Mouse (Mus musculus): ENCODE results near the gene Col9a3. TPM values are rescaled to one million over a fixed set of nuclear protein-coding genes. Genes with fewer than 3 reads are reported as not detected.

The Col9a3 gene
- 1.9 and 2.3 TPM in 2 replicates for polyA plus RNA-seq (2012; rRNA removed)

- WGBS: 68% methylated on average over 4 of the region's 4 CpGs
- H3K36me3 ChIP-seq (ENCODE audit: control insufficient read depth, insufficient read depth, low read length): peaks cover 31% of the 10 kb centered on the region
- H3K27me3 ChIP-seq (ENCODE audit: control insufficient read depth, insufficient read depth, low read length): no peaks in the 10 kb centered on the region
- no peak within 1 kb of the TSS for H3K4me3 ChIP-seq (ENCODE audit: extremely low read depth, insufficient read depth, insufficient read length)
- H3K4me1 ChIP-seq (ENCODE audit: control insufficient read depth, insufficient read depth, insufficient read length): no peaks in the 10 kb centered on the region
- TF ChIP-seq POLR2A (IDR thresholded peaks at IDR 0.05; ENCODE audit: low read depth, low read length): no peak
- no peak for TF ChIP-seq CTCF (IDR thresholded peaks at IDR 0.05; ENCODE audit: extremely low read depth, insufficient read depth, insufficient read length, insufficient replicate concordance)
- no peak within 1 kb of the TSS for H3K27ac ChIP-seq (ENCODE audit: insufficient read depth, low read length)
- no peak for DNase-seq (ENCODE audit: low read depth in 1 of 2, low spot score in 2 of 2)
Measured at GRCm38 (mm10) chr2:180597490-180597889, at the start of gene Col9a3. Col9a3 (plus strand) TSS chr2:180597790.

GRCm38 (mm10) chr2:180552340-180552739 is 45.2 kb upstream of the Col9a3 start:
- H3K4me1 ChIP-seq (ENCODE audit: control insufficient read depth, insufficient read depth, insufficient read length): no peaks in the 10 kb centered on the region
- TF ChIP-seq CTCF (IDR thresholded peaks at IDR 0.05; ENCODE audit: extremely low read depth, insufficient read depth, insufficient read length, insufficient replicate concordance) (no peak), POLR2A (IDR thresholded peaks at IDR 0.05; ENCODE audit: low read depth, low read length) (no peak)
- no peak overlapping the region for H3K27ac ChIP-seq (ENCODE audit: insufficient read depth, low read length)
- whole genome bisulfite sequencing: 85% methylated on average over 3 of the region's 3 CpGs
- no peak overlapping the region for H3K4me3 ChIP-seq (ENCODE audit: extremely low read depth, insufficient read depth, insufficient read length)
- H3K36me3 ChIP-seq (ENCODE audit: control insufficient read depth, insufficient read depth, low read length): no peaks in the 10 kb centered on the region
- no peaks in the 10 kb centered on the region for H3K27me3 ChIP-seq (ENCODE audit: control insufficient read depth, insufficient read depth, low read length)
- no peak for DNase-seq (ENCODE audit: low read depth in 1 of 2, low spot score in 2 of 2)

DNA sequence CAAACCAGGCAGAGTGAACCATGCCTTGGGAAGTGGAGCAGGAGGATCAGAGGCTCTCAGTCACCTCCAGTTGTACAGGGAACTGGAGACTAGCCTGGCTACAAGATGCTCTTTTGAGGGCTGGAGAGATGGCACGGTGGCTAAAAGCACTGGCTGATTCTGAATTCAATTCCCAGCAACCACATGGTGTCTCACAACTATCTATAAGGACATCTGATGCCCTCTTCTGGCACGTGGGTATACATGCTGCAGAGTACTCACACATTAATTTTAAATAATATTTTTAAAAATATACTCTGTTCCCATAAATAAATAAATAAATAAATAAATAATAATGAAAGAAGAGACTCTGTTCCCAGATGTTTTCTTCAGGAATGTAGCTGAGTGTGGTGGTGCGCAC is 42.4 kb upstream of the Col9a3 start:
- TF ChIP-seq POLR2A (IDR thresholded peaks at IDR 0.05; ENCODE audit: low read depth, low read length): no peak
- TF ChIP-seq CTCF (IDR thresholded peaks at IDR 0.05; ENCODE audit: extremely low read depth, insufficient read depth, insufficient read length, insufficient replicate concordance): no peak
- Histone ChIP-seq H3K36me3 (ENCODE audit: control insufficient read depth, insufficient read depth, low read length) (no peaks in the 10 kb centered on the region), H3K27ac (ENCODE audit: insufficient read depth, low read length) (no peak overlapping the region), H3K4me1 (ENCODE audit: control insufficient read depth, insufficient read depth, insufficient read length) (no peaks in the 10 kb centered on the region), H3K4me3 (ENCODE audit: extremely low read depth, insufficient read depth, insufficient read length) (no peak overlapping the region), H3K27me3 (ENCODE audit: control insufficient read depth, insufficient read depth, low read length) (no peaks in the 10 kb centered on the region)
- 49% methylated on average over 3 of the region's 3 CpGs for WGBS
- no peak for DNase-seq (ENCODE audit: low read depth in 1 of 2, low spot score in 2 of 2)

GRCm38 (mm10) chr2:180556470-180556869 is 41.1 kb upstream of the Col9a3 start:
- H3K27me3 ChIP-seq (ENCODE audit: control insufficient read depth, insufficient read depth, low read length): no peaks in the 10 kb centered on the region
- H3K4me1 ChIP-seq (ENCODE audit: control insufficient read depth, insufficient read depth, insufficient read length): no peaks in the 10 kb centered on the region
- no peaks in the 10 kb centered on the region for H3K36me3 ChIP-seq (ENCODE audit: control insufficient read depth, insufficient read depth, low read length)
- H3K4me3 ChIP-seq (ENCODE audit: extremely low read depth, insufficient read depth, insufficient read length): no peak overlapping the region
- no peak for DNase-seq (ENCODE audit: low read depth in 1 of 2, low spot score in 2 of 2)
- WGBS: 26% methylated on average over 3 of the region's 3 CpGs
- H3K27ac ChIP-seq (ENCODE audit: insufficient read depth, low read length): no peak overlapping the region
- TF ChIP-seq CTCF (IDR thresholded peaks at IDR 0.05; ENCODE audit: extremely low read depth, insufficient read depth, insufficient read length, insufficient replicate concordance) (no peak), POLR2A (IDR thresholded peaks at IDR 0.05; ENCODE audit: low read depth, low read length) (no peak)

DNA sequence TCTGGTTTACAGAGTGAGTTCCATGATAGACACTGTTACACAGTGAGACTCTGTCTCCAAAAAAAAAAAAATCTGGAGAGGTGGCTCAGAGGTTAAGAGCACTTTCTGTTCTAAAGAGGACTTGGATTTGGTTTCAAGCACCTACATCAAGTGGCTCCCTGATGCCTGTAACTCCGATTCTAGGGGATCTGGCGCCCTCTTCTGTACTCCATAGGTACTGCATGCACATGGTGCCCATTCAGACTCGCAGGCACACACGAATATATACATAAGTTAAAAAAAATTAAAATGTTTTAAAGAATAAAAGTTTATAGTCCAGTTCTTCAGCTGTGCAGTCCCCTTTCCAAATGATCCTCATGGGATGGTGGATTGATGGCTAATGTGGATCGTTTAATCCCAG is 37.3 kb upstream of the Col9a3 start:
- Histone ChIP-seq H3K27me3 (ENCODE audit: control insufficient read depth, insufficient read depth, low read length) (no peaks in the 10 kb centered on the region), H3K4me3 (ENCODE audit: extremely low read depth, insufficient read depth, insufficient read length) (no peak overlapping the region), H3K4me1 (ENCODE audit: control insufficient read depth, insufficient read depth, insufficient read length) (no peaks in the 10 kb centered on the region), H3K36me3 (ENCODE audit: control insufficient read depth, insufficient read depth, low read length) (no peaks in the 10 kb centered on the region), H3K27ac (ENCODE audit: insufficient read depth, low read length) (no peak overlapping the region)
- TF ChIP-seq CTCF (IDR thresholded peaks at IDR 0.05; ENCODE audit: extremely low read depth, insufficient read depth, insufficient read length, insufficient replicate concordance): peak; percentile 26; the same call in 1 of the 2 replicates
- no peak for TF ChIP-seq POLR2A (IDR thresholded peaks at IDR 0.05; ENCODE audit: low read depth, low read length)
- no peak for DNase-seq (ENCODE audit: low read depth in 1 of 2, low spot score in 2 of 2)
- WGBS: 62% methylated on average over 5 of the region's 5 CpGs

DNA sequence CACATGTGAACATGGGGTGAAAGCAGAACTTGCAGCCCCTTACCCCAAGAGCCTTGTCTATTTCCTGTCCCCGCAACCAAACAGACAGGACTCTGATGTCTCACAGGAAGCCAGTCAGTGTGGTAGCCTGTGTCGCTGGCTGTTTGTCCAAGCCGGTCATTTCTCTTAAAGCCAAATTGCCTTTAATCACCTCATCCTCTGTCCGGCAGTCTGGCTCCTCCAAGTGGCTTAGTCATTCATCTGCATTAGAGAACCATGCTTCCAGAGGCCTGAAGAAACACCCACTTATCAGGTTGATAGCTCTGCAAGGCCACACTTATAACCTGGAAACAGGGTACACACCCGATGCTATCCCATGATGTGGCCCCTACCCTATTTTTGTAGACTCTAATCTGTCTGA is 35.4 kb upstream of the Col9a3 start:
- DNase-seq (ENCODE audit: low read depth in 1 of 2, low spot score in 2 of 2): no peak
- no peaks in the 10 kb centered on the region for H3K36me3 ChIP-seq (ENCODE audit: control insufficient read depth, insufficient read depth, low read length)
- no peak overlapping the region for H3K4me3 ChIP-seq (ENCODE audit: extremely low read depth, insufficient read depth, insufficient read length)
- no peaks in the 10 kb centered on the region for H3K27me3 ChIP-seq (ENCODE audit: control insufficient read depth, insufficient read depth, low read length)
- H3K4me1 ChIP-seq (ENCODE audit: control insufficient read depth, insufficient read depth, insufficient read length): no peaks in the 10 kb centered on the region
- no peak overlapping the region for H3K27ac ChIP-seq (ENCODE audit: insufficient read depth, low read length)
- WGBS: 58% methylated on average over 5 of the region's 5 CpGs
- no peak for TF ChIP-seq POLR2A (IDR thresholded peaks at IDR 0.05; ENCODE audit: low read depth, low read length)
- no peak for TF ChIP-seq CTCF (IDR thresholded peaks at IDR 0.05; ENCODE audit: extremely low read depth, insufficient read depth, insufficient read length, insufficient replicate concordance)

DNA sequence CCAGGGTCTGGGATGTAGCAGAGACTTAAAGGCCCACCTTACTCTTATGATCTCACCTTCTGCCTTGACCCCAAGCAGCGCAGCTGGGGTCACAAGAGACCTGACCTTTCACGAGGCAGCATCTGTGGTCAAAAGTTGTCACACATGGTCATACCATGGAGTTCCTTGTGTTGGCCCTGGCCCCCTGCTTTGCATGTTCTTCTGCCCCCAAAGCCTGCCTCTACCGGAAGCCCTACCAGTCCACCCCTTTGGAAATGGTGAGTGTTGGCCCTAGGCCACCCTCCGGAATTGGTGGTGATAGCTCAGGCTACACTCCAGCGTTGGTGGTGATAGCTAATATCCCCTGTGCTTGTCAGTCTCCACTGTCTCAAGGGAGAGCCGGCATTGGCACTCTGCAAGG is 34.3 kb upstream of the Col9a3 start:
- no peak for DNase-seq (ENCODE audit: low read depth in 1 of 2, low spot score in 2 of 2)
- no peaks in the 10 kb centered on the region for H3K4me1 ChIP-seq (ENCODE audit: control insufficient read depth, insufficient read depth, insufficient read length)
- 72% methylated on average over 6 of the region's 6 CpGs for WGBS
- no peak for TF ChIP-seq POLR2A (IDR thresholded peaks at IDR 0.05; ENCODE audit: low read depth, low read length)
- no peak for TF ChIP-seq CTCF (IDR thresholded peaks at IDR 0.05; ENCODE audit: extremely low read depth, insufficient read depth, insufficient read length, insufficient replicate concordance)
- H3K27me3 ChIP-seq (ENCODE audit: control insufficient read depth, insufficient read depth, low read length): no peaks in the 10 kb centered on the region
- H3K4me3 ChIP-seq (ENCODE audit: extremely low read depth, insufficient read depth, insufficient read length): no peak overlapping the region
- no peaks in the 10 kb centered on the region for H3K36me3 ChIP-seq (ENCODE audit: control insufficient read depth, insufficient read depth, low read length)
- no peak overlapping the region for H3K27ac ChIP-seq (ENCODE audit: insufficient read depth, low read length)

Data from spleen, adult 2 months (tissue).